ENCODE assay signal across 13 mouse cellular contexts in genomic region chr11:107340793-107341192, GRCm38 (mm10).
"Had no signal": no experiment of that assay in that cellular context is flagged by ENCODE, and none has a peak within 500 bp of the region (broad histone marks: within the 10 kb centered on the region; RNA-seq: fewer than 3 reads in every experiment).

No protein-coding gene starts in this region.

- H3K27ac ChIP-seq: hindbrain, embryonic 15.5 days; hindbrain, postnatal 0 days; liver, embryonic 15.5 days had no signal

- H3K9me3 ChIP-seq: heart, embryonic 12.5 days; hindbrain, embryonic 13.5 days; hindbrain, embryonic 15.5 days; kidney, embryonic 15.5 days; limb, embryonic 13.5 days; limb, embryonic 15.5 days; liver, embryonic 13.5 days; liver, embryonic 15.5 days had no signal

- DNase-seq: forebrain, postnatal 0 days; layer of hippocampus, adult 9-11 months; layer of hippocampus, postnatal 36 days; liver, embryonic 13.5 days had no signal

- H3K4me3 ChIP-seq: heart, embryonic 12.5 days; hindbrain, embryonic 13.5 days; hindbrain, embryonic 15.5 days; kidney, embryonic 15.5 days; limb, embryonic 13.5 days; limb, embryonic 15.5 days; liver, embryonic 13.5 days; liver, embryonic 15.5 days had no signal

- H3K36me3 ChIP-seq: heart, embryonic 12.5 days; hindbrain, embryonic 13.5 days; hindbrain, embryonic 15.5 days; kidney, embryonic 15.5 days; liver, embryonic 13.5 days; liver, embryonic 15.5 days had no signal

- H3K27me3 ChIP-seq: heart, embryonic 12.5 days; hindbrain, embryonic 13.5 days; hindbrain, embryonic 15.5 days; kidney, embryonic 15.5 days; limb, embryonic 13.5 days; limb, embryonic 15.5 days; liver, embryonic 13.5 days; liver, embryonic 15.5 days had no signal

- H3K4me2 ChIP-seq: hindbrain, embryonic 15.5 days; limb, embryonic 13.5 days; limb, embryonic 15.5 days; liver, embryonic 11.5 days; liver, embryonic 13.5 days; liver, embryonic 15.5 days had no signal

- H3K9ac ChIP-seq: forebrain, postnatal 0 days; hindbrain, embryonic 15.5 days; limb, embryonic 13.5 days; limb, embryonic 15.5 days; liver, embryonic 13.5 days; liver, embryonic 15.5 days had no signal
